Mouse (Mus musculus): ENCODE results near the gene Ear1.
"Not testable (repeated sequence)": the region's sequence is repeated elsewhere in the genome, so short reads cannot be mapped to it uniquely, and the experiment has no call there.

DNA sequence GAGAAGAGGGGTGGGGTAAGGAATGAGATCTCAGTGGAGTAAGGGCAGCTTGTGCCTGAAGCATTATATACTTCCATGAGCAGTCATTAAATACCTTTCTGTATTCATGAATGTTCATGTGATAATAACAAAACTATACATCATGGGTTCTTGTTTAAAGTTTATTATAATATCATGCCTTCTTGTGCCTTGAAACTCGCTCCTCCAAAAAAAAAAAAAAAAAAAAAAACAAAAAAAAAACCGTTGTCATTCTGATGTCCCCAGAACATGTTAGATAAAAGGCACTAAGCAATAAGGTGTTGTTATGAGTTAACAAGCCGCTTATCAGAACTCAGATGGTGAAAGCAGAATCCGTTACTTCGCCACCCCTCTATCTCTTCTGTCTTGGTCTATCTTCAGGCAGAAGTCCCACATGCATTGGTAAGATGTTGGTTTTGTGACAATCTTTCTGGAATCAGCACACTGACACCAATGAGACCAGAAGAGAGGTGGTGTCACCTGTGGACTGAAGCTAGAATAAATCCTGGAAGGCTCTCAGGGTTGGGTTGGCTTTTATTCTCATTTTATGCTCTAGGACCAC, 4.7 kb upstream of the Ear1 start:
- TF ChIP-seq CTCF, EP300 (IDR thresholded peaks at IDR 0.05; ENCODE audit: low read depth): not testable (repeated sequence)

Data from heart, postnatal 0 days (tissue).